Mouse (Mus musculus): ENCODE measurements around the gene Ptrh2. TPM values are rescaled to one million over a fixed set of nuclear protein-coding genes. Genes with fewer than 3 reads are reported as not detected.
"Not testable (repeated sequence)": the region's sequence is repeated elsewhere in the genome, so short reads cannot be mapped to it uniquely, and the experiment has no call there.

Gene Ptrh2
- total RNA-seq, 2 experiments from 2014 or later = 14.1 to 17.4 TPM

- peak; percentile 15 to 26 for DNase-seq
These were observed 47.7 kb downstream of the Ptrh2 start for GRCm38 (mm10) chr11:86731443-86731842.

- DNase-seq = no peak
These were observed 50.6 kb downstream of the Ptrh2 start for GRCm38 (mm10) chr11:86734241-86734939.

GRCm38 (mm10) chr11:86734993-86735392, 51.2 kb downstream of the Ptrh2 start:
- no peak for DNase-seq

- peak; percentile 21 to 48 for DNase-seq
These were observed 53.7 kb downstream of the Ptrh2 start for GRCm38 (mm10) chr11:86737301-86738000.

- not testable (repeated sequence) for DNase-seq
These were observed 54.5 kb downstream of the Ptrh2 start for GRCm38 (mm10) chr11:86738308-86738707.

- DNase-seq = no peak
These were observed 55.2 kb downstream of the Ptrh2 start for GRCm38 (mm10) chr11:86738956-86739355.

GRCm38 (mm10) chr11:86739470-86739869, 55.7 kb downstream of the Ptrh2 start:
- DNase-seq = no peak

- DNase-seq = no peak
These were observed 57.7 kb downstream of the Ptrh2 start for GRCm38 (mm10) chr11:86741505-86741904.

Other genes starting within 250 kb of the Ptrh2 start
- gene Rnft1, start 199.3 kb upstream of the Ptrh2 start, total RNA-seq (2021) = 10 to 100 TPM; 36.7 to 41.9 TPM
- gene Rps6kb1, start 139.2 kb upstream of the Ptrh2 start, total RNA-seq (2021) = 10 to 100 TPM; 36.8 to 44.8 TPM
- gene Tubd1, start 139.0 kb upstream of the Ptrh2 start, total RNA-seq (2021) = 1 to 10 TPM; 8.8 to 9.3 TPM
- 100 to 1,000 TPM in 1 of 2 experiments, 10 to 100 TPM in 1; 96.3 to 185 TPM for gene Vmp1, start 149 bp upstream of the Ptrh2 start, total RNA-seq (2021)
- 100 to 1,000 TPM; 291 to 302 TPM for gene Cltc, start 73.6 kb downstream of the Ptrh2 start, total RNA-seq (2021)
- gene Dhx40, start 123.8 kb downstream of the Ptrh2 start, total RNA-seq (2021) = 10 to 100 TPM; 29.6 to 38.3 TPM

Data from adrenal gland, postnatal 36 days (tissue).